Mouse (Mus musculus) layer of hippocampus, adult 6 months (tissue): Measurements from ENCODE around the gene Cyp20a1. TPM values are rescaled to one million over a fixed set of nuclear protein-coding genes. Genes with fewer than 3 reads are reported as not detected.

Experiments
- long read RNA-seq, 2 experiments: library from polyadenylated mRNA; unstranded; transcript quantifications; one replicate each; pipeline ENCODE4 v2.0.0; 2019 to 2020
- polyA plus RNA-seq: library from polyadenylated mRNA; unstranded; fragments of <200 nt; fragmentation: Nextera tagmentation; gene quantifications from 2 replicates; pipeline ENCODE4 v1.2.3, GENCODE M21; 2021

Cyp20a1 gene
- polyA plus RNA-seq: 12.4 and 12.5 TPM in 2 replicates
- long read RNA-seq, experiment 1, transcript Cyp20a1-201 (13 exons, 2,223 nt): major isoform, 26 of 42 reads
- long read RNA-seq, experiment 1, partial matches to known transcripts: 5 of 42 reads
- long read RNA-seq, experiment 1, other reads (novel, unspliced or antisense): 7 of 42 reads
- long read RNA-seq, experiment 2, transcript Cyp20a1-201 (13 exons, 2,223 nt): major isoform, 75 of 105 reads
- long read RNA-seq, experiment 2, transcript Cyp20a1-203 (12 exons, 2,056 nt): minor isoform, 16 of 105 reads
- long read RNA-seq, experiment 2, partial matches to known transcripts: 0 of 105 reads
- long read RNA-seq, experiment 2, other reads (novel, unspliced or antisense): 14 of 105 reads

GRCm38 (mm10) chr1:60342808-60343629, at the start of gene Cyp20a1:
Gene Cyp20a1, plus strand, starts transcription at chr1:60343323.

DNA sequence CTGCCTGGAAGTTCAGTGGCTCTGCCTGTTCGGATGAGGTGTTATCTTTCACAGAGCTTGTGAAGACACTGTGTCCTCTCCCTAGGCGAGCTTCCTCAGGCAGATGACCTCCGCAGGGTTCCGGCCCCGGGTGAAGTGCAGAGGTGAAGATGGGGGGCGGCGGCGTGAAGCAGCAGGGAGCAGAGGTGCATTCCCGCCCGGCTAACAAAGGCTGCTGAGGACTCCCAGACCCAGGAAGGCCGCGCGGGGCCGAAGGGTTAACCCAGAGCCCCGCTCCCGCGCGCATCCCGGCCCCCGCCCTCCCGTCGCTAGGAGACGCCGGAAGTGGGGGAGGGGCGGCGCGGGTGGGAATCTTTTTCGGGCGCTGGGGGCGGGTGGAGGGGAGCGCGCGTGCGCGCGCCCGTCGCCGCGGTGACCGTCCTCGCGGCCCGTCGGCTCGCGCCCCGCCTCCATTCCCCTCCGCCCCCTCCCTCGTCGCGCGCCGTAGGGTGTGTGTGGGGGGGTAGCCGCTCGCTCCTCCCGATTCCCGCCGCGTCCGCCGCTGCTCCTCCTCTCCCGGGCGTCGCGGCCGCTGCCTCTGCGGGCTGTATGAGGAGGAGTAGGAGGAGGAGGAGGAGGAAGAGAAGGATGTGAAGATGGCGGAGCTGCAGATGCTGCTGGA, 66.2 kb downstream of the Cyp20a1 start, which contains the start of gene Abi2:
TSS of gene Abi2 (plus strand) at position 452 of the 661 bp plus-strand sequence.

Other genes with a start within 250 kb of the Cyp20a1 start
- 10.2 and 12.1 TPM in 2 replicates for gene Carf, start 245.1 kb upstream of the Cyp20a1 start, polyA plus RNA-seq
- 32.9 and 37.0 TPM in 2 replicates for gene Wdr12, start 244.7 kb upstream of the Cyp20a1 start, polyA plus RNA-seq
- 4.0 and 5.1 TPM in 2 replicates for gene Nbeal1, start 162.7 kb upstream of the Cyp20a1 start, polyA plus RNA-seq
- 43.6 and 47.1 TPM in 2 replicates for gene Abi2, start 66.3 kb downstream of the Cyp20a1 start, polyA plus RNA-seq
- gene Raph1, start 223.8 kb downstream of the Cyp20a1 start, polyA plus RNA-seq: 20.8 and 27.5 TPM in 2 replicates